Mouse (Mus musculus) hindbrain, postnatal 0 days (tissue): Measurements from ENCODE around the gene Mtrf1. TPM values are rescaled to one million over a fixed set of nuclear protein-coding genes. Genes with fewer than 3 reads are reported as not detected.

Experiments used
- ATAC-seq: fragments of 200-750 bp; cut with Nextera tagmentation; 2 replicates; pipeline ENCODE4 v1.8.0; 2017; ENCODE audit warnings: mild to moderate bottlenecking, moderate TSS enrichment, moderate library complexity
- DNase-seq: peaks from one replicate; pipeline ENCODE4 v3.0.0-alpha.2; 2015; ENCODE audit warnings: low spot score
- H3K27ac ChIP-seq: fragments of 300-500 bp; sonication (generic); 2 replicates; pipeline ENCODE4 v1.5.1; 2014; ENCODE audit warnings: mild to moderate bottlenecking
- H3K27me3 ChIP-seq: fragments of 300-500 bp; sonication (generic); 2 replicates; pipeline ENCODE4 v1.6.1; 2014; ENCODE audit warnings: low read length, mixed read lengths; ENCODE audit not compliant: insufficient read depth
- H3K36me3 ChIP-seq: fragments of 300-500 bp; sonication (generic); 2 replicates; pipeline ENCODE4 v1.6.1; 2014; ENCODE audit warnings: low read length, mixed read lengths; ENCODE audit not compliant: insufficient read depth
- H3K4me1 ChIP-seq: fragments of 300-500 bp; sonication (generic); 2 replicates; pipeline ENCODE4 v1.6.1; 2014; ENCODE audit warnings: antibody characterized with exemption, low read length, mixed read lengths; ENCODE audit not compliant: insufficient read depth
- H3K4me2 ChIP-seq: fragments of 300-500 bp; sonication (generic); 2 replicates; pipeline ENCODE4 v1.6.1; 2014; ENCODE audit warnings: low read depth, mild to moderate bottlenecking, low read length, moderate library complexity, mixed read lengths
- H3K4me3 ChIP-seq: fragments of 300-500 bp; sonication (generic); 2 replicates; pipeline ENCODE4 v1.5.1; 2014; ENCODE audit warnings: low read length
- H3K9ac ChIP-seq: fragments of 300-500 bp; sonication (generic); replicated peaks from 2 replicates; pipeline ENCODE4 v1.6.1; 2014; ENCODE audit warnings: mild to moderate bottlenecking, low read length, moderate library complexity, mixed read lengths
- H3K9me3 ChIP-seq: fragments of 300-500 bp; sonication (generic); 2 replicates; pipeline ENCODE4 v1.6.1; 2016; ENCODE audit warnings: low read length, mixed read lengths
- CTCF ChIP-seq: IDR thresholded peaks from 2 replicates; pipeline ENCODE4 v1.5.1; 2016; ENCODE audit warnings: antibody characterized with exemption, control low read depth, low read depth
- WGBS: fragments of 180-500 bp; shearing (Covaris S2); extraction: QIAGEN DNeasy Blood & Tissue Kit; methylation state at CpG from one replicate; pipeline ENCODE4 v1.1.7; 2014; 5-methylcytosine and 5-hydroxymethylcytosine counted together
- polyA plus RNA-seq: library from polyadenylated mRNA; unstranded; fragments of >200 nt; fragmentation: Nextera tagmentation; extraction: Ambion mirVana; gene quantifications from 2 replicates; pipeline ENCODE4 v1.2.1, GENCODE M21; 2015
- total RNA-seq: library from RNA; depleted of rRNA; stranded (reverse); fragments of >200 nt; gene quantifications from 2 replicates; pipeline ENCODE4 v1.2.3, GENCODE M21; 2014

Gene Mtrf1
- total and polyA plus RNA-seq, 2 experiments from 2014 or later = 6.6 to 9.5 TPM

DNA sequence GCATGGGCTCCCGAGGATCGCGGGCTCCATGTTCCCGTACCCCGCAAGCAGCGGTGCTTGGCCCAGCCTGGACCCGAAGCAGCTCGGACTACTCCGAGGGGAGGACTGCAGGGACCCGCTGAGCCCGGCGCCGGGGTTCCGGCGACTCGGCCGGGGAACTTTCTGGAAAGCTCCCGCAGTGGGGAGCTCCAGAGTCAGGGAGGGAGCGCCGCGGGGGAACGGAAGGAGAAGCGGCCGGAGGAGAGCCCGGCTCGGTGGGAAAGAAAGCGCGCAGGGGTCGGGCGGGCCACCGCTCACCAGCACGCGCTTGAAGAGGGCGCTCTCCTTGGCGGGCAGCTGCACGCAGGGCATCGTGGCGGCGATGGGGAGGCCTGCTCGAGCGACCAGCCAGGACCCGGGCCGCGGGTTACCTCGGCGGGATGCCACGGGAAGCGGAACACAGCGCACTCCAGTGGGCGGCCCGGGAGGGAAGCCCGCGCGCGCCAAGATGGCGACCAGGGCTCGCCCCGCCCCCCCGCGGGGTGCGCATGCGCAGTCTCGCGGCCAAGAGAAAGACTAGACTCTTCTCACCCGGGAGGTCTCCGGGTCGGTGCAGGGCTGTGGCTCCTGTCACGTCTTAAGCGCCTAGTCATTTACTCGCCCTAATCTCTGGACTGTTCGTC is 7.2 kb upstream of the Mtrf1 start, which contains the start of gene Naa16:
Naa16 (minus strand) TSS at position 514 of the 662 bp plus-strand sequence.
- Histone ChIP-seq H3K4me2 (peak within 1 kb of the TSS; percentile 90), H3K9me3 (no peaks in the 10 kb centered on the region), H3K9ac (peak within 1 kb of the TSS; percentile 67), H3K27ac (peak within 1 kb of the TSS; percentile 83), H3K4me3 (peak within 1 kb of the TSS; percentile 92), H3K4me1 (peaks cover 5% of the 10 kb centered on the region; the same call in 1 of the 2 replicates), H3K27me3 (no peaks in the 10 kb centered on the region), H3K36me3 (no peaks in the 10 kb centered on the region)
- ATAC-seq (peak; percentile 94), DNase-seq (peak; percentile 97)
- TF ChIP-seq CTCF = peak; percentile 38; the same call in 1 of the 2 replicates
- under 1% methylated on average over 70 of the region's 71 CpGs for WGBS

DNA sequence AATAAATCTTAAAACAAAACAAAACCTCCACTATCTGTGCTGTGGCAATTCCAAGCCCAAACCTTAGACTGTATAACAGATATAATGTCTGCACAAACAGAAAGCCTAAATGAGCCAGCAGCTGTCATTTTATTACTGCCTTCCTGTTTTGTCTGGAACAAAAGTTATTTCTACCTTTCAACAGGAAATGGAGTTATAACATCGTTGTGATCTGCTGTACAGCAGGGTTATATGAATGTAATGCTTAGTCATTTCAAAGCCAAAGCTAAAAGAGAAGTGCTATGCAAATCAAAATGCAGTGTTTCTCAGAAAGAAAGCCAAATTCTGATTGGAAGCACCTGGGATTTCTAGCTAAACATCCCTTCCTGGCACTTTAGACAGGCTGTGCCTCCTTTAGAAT is 4.3 kb upstream of the Mtrf1 start:
- Histone ChIP-seq H3K27me3 (no peaks in the 10 kb centered on the region), H3K27ac (no peak overlapping the region), H3K9me3 (no peaks in the 10 kb centered on the region), H3K36me3 (no peaks in the 10 kb centered on the region), H3K4me3 (no peak overlapping the region), H3K9ac (no peak overlapping the region), H3K4me2 (no peak overlapping the region), H3K4me1 (peaks cover 5% of the 10 kb centered on the region; the same call in 1 of the 2 replicates)
- no peak for TF ChIP-seq CTCF
- DNase-seq (no peak), ATAC-seq (no peak)
- WGBS = 79% methylated on average over 1 of the region's 1 CpGs

- no peak for ATAC-seq
- TF ChIP-seq CTCF = peak; percentile 68
- no peaks in the 10 kb centered on the region for H3K36me3 ChIP-seq
- H3K27ac ChIP-seq = no peak overlapping the region
- H3K4me2 ChIP-seq = no peak overlapping the region
- no peaks in the 10 kb centered on the region for H3K27me3 ChIP-seq
- H3K9me3 ChIP-seq = no peaks in the 10 kb centered on the region
- no peak overlapping the region for H3K9ac ChIP-seq
- H3K4me1 ChIP-seq = no peaks in the 10 kb centered on the region
- H3K4me3 ChIP-seq = no peak overlapping the region
- DNase-seq = peak; percentile 25
Observed at GRCm38 (mm10) chr14:79394564-79394963, 3.0 kb upstream of the Mtrf1 start.

- no peak overlapping the region for H3K4me3 ChIP-seq
- ATAC-seq (no peak), DNase-seq (no peak)
- no peaks in the 10 kb centered on the region for H3K4me1 ChIP-seq
- WGBS = 91% methylated on average over 2 of the region's 2 CpGs
- no peak overlapping the region for H3K27ac ChIP-seq
- peaks cover 12% of the 10 kb centered on the region; the same call in 1 of the 2 replicates for H3K36me3 ChIP-seq
- H3K27me3 ChIP-seq = no peaks in the 10 kb centered on the region
- no peak for TF ChIP-seq CTCF
- H3K4me2 ChIP-seq = no peak overlapping the region
- no peak overlapping the region for H3K9ac ChIP-seq
- H3K9me3 ChIP-seq = no peaks in the 10 kb centered on the region
Observed at GRCm38 (mm10) chr14:79407641-79408040, 10.1 kb downstream of the Mtrf1 start.

- Histone ChIP-seq H3K4me1 (no peaks in the 10 kb centered on the region), H3K27ac (no peak overlapping the region), H3K4me2 (no peak overlapping the region), H3K27me3 (no peaks in the 10 kb centered on the region), H3K4me3 (no peak overlapping the region), H3K36me3 (peaks cover 13% of the 10 kb centered on the region), H3K9me3 (no peaks in the 10 kb centered on the region), H3K9ac (no peak overlapping the region)
- TF ChIP-seq CTCF = no peak
- DNase-seq = no peak
- no peak for ATAC-seq
- WGBS = 91% methylated on average over 6 of the region's 6 CpGs
Observed at GRCm38 (mm10) chr14:79409278-79409830, 11.8 kb downstream of the Mtrf1 start.

- Histone ChIP-seq H3K4me2 (no peak overlapping the region), H3K4me1 (no peaks in the 10 kb centered on the region), H3K27ac (no peak overlapping the region), H3K9me3 (no peaks in the 10 kb centered on the region), H3K9ac (no peak overlapping the region), H3K27me3 (no peaks in the 10 kb centered on the region), H3K36me3 (peaks cover 13% of the 10 kb centered on the region), H3K4me3 (no peak overlapping the region)
- TF ChIP-seq CTCF = no peak
- 83% methylated on average over 2 of the region's 2 CpGs for WGBS
- DNase-seq (no peak), ATAC-seq (no peak)
Observed at GRCm38 (mm10) chr14:79410662-79411061, 13.1 kb downstream of the Mtrf1 start.

GRCm38 (mm10) chr14:79413121-79413520 is 15.5 kb downstream of the Mtrf1 start:
- Histone ChIP-seq H3K9ac (no peak overlapping the region), H3K27ac (no peak overlapping the region), H3K9me3 (no peaks in the 10 kb centered on the region), H3K27me3 (no peaks in the 10 kb centered on the region), H3K4me2 (no peak overlapping the region), H3K4me1 (no peaks in the 10 kb centered on the region), H3K4me3 (no peak overlapping the region), H3K36me3 (peaks cover 13% of the 10 kb centered on the region)
- ATAC-seq (no peak), DNase-seq (no peak)
- WGBS = 86% methylated on average over 6 of the region's 6 CpGs
- no peak for TF ChIP-seq CTCF
